Mouse (Mus musculus): ENCODE measurements around the gene Adgra3.

Adgra3 gene

DNA sequence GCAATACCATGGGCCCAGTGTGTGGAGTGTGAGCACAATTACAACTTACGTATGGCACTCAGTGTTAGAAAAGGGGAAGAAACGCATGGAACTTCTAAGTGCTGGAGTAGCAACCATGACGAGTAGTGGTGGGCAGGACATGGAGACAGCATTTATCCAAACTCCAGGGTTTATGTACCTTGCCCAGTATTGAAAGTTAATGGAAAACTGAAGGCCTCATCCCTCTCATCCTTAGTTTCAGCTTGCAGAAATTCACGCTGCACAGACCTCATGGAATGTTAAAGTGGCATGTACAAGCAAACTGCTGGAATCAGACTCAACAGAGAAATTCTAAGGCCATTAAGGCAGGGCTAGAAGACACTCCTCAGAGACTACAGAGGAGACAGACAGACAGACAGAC, 84.6 kb downstream of the Adgra3 start:
- no peak for DNase-seq (ENCODE audit: low spot score)

DNA sequence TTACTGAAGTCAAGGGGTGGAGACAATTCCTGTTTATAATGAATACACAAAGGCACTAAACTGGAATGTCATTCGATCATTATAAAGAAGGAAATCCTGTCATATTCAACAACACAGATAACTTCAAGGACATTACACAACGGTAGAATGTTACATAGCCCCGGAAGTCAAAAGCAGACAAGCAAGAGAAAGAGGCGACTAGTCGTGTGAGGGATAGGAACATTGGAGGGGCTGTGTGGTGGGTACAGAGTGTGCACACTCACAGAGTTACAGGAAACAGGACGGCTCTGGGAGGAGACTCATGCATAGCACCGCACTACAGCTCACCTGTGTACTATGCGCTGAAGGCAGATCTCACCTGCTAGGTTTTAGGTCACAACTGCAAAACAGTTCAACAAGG, 89.1 kb downstream of the Adgra3 start:
- DNase-seq (ENCODE audit: low spot score), result no peak

DNA sequence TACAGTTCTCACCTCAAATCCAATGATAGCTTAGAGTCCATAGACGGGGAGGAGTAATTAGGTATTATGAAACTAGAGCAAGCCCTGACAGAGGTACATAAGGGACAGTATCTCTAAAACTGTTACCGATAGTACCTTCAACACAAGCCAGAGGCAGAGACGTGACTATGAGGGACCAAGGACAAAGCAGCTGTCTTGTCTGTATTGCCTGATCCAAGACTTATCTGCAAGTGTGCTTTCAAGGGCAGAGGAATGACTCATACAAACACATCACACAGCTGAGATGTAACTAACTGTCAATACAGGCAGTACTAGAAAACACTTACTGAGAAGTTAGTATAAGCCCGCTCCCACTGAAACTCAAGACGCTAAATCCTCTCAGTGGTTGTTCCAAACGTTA, 91.1 kb downstream of the Adgra3 start:
- no peak for DNase-seq (ENCODE audit: low spot score)

DNA sequence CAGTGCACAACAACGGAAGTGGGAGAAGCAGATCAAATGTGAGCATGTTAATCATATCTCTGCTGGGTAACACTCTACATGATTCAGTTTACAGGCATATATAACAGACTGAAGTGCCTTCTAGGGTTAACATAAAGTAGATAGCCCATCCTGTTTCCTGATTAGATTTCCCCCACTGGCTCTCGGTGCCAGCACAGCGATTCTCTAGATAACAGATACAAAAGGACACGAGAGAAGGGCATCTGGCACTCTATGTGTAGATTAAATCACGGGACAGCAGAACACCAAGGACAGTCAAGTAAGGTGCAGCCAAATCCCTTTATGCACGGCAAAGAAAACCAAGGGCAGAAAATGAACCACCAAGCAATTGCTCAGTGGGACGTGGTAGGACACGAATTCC, 93.0 kb downstream of the Adgra3 start:
- DNase-seq (ENCODE audit: low spot score), result no peak

DNA sequence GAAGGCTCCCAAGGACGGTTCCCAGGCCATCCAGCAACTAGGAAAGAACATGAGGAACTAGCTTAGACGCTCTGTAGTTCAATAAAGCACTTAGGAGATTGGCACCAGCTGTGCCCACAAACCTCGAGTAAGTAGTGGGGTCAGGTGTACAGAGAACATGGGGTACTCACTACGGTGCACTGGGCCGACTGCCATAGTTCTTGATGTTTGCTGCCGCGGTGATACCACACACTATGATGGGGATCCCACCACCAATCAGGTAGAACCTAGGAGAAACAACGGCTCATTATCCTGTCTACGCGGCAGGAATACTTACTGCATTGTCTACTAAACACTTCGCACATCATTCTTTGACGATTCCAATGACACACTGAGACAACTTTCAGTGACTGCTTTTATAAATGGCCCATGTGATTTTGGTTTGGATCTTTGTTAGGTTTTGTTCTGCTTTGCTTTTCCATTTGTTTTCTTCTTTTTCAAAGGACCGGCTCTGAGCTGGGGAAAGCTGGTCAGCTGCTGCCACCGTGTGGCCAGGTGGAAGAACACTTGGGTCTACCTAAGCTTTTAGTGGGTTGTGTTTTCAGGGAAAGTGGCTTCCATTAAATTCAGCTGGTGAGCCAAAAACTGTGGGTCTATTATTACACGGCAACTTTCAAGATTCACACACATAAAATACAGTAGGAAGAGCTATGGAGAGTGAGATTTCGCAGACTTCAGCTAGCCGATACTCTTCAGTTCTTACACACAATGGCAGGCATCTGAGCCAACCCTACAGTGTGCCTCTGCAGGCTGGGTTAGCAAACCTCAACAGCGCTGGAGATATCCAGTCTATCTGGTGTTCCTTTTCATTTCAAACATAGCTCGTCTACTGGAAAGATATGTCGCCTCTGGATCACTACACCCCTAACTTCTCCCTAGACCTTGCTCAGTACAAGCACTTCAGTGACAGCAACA, 97.1 kb downstream of the Adgra3 start:
- DNase-seq (ENCODE audit: low spot score), result peak; percentile 73

DNA sequence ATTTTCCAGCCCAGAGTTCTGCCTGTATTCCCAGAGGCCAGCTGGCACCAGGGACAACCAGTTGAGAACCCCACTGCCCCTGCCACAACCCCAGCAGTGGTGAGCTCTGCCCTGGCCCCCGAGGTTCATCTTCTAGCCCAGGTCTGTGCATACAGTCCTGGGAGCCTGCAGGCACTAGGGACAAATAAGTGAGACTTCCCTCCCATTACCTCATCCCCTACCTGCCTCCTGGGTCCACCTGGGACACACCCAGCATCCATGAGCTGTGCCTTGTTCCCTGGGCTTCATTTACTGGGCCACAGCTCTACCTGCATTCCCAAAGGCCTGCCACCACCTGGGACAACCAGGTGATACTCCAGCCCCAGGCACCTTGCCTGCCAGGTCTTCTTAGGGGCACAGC, 122.5 kb downstream of the Adgra3 start:
- no peak for DNase-seq (ENCODE audit: low spot score)

DNA sequence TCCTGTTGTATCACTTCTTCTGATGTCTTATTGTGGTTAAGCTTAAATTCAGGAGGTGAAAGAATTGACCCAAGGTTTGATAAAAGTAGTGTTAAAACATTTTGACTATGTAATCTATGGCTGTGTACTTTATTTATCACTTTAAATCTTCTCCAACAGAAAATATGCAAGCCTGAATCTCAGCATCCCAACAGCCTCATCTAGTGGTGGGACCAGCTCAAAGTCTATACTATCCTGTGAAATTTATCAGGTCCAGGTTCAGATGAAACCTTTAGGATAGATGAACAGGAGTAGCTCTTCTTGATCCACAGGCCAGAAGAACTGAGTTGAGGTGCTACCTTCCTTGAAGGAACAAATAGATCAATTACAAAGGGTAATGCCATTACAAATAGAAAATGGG, 134.1 kb downstream of the Adgra3 start:
- DNase-seq (ENCODE audit: low spot score), result no peak

DNA sequence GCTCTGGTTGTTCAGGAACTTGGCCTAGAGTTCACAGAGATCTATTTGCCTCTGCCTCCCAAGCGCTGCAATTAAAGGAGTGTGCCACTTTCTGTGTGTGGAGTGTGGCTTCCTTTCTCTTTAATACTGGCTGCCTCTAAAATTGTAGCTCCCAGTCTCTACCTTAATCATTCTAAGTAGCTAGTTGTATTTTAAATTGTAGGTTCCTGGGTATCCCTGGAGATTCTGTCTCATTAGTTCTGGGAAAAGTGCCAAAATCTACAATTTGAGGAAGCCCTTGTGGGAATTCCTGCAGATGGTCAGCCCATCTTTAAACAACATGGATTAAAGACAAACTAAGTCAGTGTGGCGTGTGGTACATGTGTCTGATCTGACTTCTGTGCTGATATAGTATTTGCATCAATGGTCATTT, 143.1 kb downstream of the Adgra3 start:
- no peak for DNase-seq (ENCODE audit: low spot score)
